Mouse (Mus musculus) testis, adult 2 months (tissue): ENCODE measurements around the gene Gpr182. TPM values are rescaled to one million over a fixed set of nuclear protein-coding genes. Genes with fewer than 3 reads are reported as not detected.

Source experiments
- H3K27ac ChIP-seq: fragments of 200-500 bp; 2 replicates; pipeline ENCODE4 v1.5.1; 2012; ENCODE audit warnings: low read depth, low read length; ENCODE audit not compliant: control insufficient read depth, insufficient read depth
- H3K27me3 ChIP-seq: fragments of 200-500 bp; 2 replicates; pipeline ENCODE4 v1.6.1; 2012; ENCODE audit warnings: mild to moderate bottlenecking, low read length, moderate library complexity; ENCODE audit not compliant: control insufficient read depth, insufficient read depth
- H3K36me3 ChIP-seq: fragments of 200-500 bp; 2 replicates; pipeline ENCODE4 v1.6.1; 2012; ENCODE audit warnings: mild to moderate bottlenecking, low read length; ENCODE audit not compliant: control insufficient read depth, insufficient read depth
- H3K4me1 ChIP-seq: fragments of 200-500 bp; 2 replicates; pipeline ENCODE4 v1.6.1; 2012; ENCODE audit warnings: low read length; ENCODE audit not compliant: control insufficient read depth, insufficient read depth
- H3K4me3 ChIP-seq: fragments of 200-500 bp; 2 replicates; pipeline ENCODE4 v1.5.1; 2012; ENCODE audit warnings: low read depth, mild to moderate bottlenecking, low read length, moderate library complexity, mixed read lengths; ENCODE audit not compliant: control insufficient read depth
- CTCF ChIP-seq: fragments of 200-500 bp; IDR thresholded peaks from 2 replicates; pipeline ENCODE4 v1.5.1; 2012; ENCODE audit warnings: low read depth, mild to moderate bottlenecking, inconsistent platforms, low read length, moderate library complexity; ENCODE audit not compliant: control insufficient read depth, insufficient read depth, insufficient replicate concordance
- POLR2A ChIP-seq: fragments of 200-500 bp; IDR thresholded peaks from 2 replicates; pipeline ENCODE4 v1.6.1; 2012; ENCODE audit warnings: low read depth, mild to moderate bottlenecking, inconsistent platforms, low read length, moderate library complexity; ENCODE audit not compliant: control insufficient read depth
- polyA plus RNA-seq: library from polyadenylated mRNA; depleted of rRNA; stranded (reverse); fragments of >200 nt; gene quantifications from 2 replicates; pipeline ENCODE4 v1.2.3, GENCODE M21; 2012

The Gpr182 gene
- polyA plus RNA-seq, 1 experiment, result 0.57 TPM

DNA sequence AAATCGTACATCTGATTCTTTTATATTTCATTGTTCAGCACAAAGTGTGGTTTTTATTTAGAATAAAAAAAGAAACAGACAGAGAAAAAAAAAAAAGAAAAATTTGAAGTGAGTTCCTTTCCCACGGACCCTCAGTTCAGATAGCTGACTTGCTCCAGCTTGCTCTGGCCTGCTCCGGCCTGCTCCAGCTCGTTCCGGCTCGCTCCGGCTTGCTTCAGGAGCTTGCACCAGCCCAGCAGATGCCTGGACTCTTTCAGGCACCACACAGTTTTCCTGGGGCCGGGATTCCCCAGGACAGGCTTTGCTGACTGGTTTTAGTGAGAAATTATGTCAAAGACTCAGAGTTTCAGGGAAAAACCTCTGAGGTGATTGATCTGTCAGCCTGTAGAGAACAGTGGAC, 4.3 kb downstream of the Gpr182 start:
- no peak overlapping the region for H3K27ac ChIP-seq
- TF ChIP-seq POLR2A (no peak), CTCF (no peak)
- H3K4me3 ChIP-seq, result no peak overlapping the region
- no peaks in the 10 kb centered on the region; the same call in 1 of the 2 replicates for H3K36me3 ChIP-seq
- H3K4me1 ChIP-seq, result peaks cover 14% of the 10 kb centered on the region
- no peaks in the 10 kb centered on the region for H3K27me3 ChIP-seq

DNA sequence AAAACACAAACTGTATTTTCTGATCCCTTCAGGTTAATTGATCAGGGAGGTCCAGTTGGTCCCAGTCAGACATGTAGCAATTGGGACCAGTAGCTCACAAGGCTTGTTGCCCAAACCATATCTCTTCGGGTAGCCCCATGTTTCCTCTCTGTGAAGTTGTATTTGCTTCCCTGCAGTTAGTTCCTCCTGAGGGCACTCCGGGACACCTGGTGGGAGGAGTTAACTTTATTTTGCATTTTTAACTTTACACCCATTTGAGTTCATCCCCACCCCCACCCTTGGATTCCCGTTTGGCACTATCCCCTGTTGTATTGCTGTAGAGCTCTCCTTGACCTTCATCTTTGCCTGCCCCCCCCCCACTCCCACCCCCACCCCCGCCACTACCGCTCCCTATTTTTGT, 5.6 kb downstream of the Gpr182 start:
- Histone ChIP-seq H3K27me3 (no peaks in the 10 kb centered on the region), H3K27ac (no peak overlapping the region), H3K4me1 (peaks cover 13% of the 10 kb centered on the region), H3K4me3 (no peak overlapping the region), H3K36me3 (no peaks in the 10 kb centered on the region; the same call in 1 of the 2 replicates)
- TF ChIP-seq POLR2A (no peak), CTCF (no peak)

DNA sequence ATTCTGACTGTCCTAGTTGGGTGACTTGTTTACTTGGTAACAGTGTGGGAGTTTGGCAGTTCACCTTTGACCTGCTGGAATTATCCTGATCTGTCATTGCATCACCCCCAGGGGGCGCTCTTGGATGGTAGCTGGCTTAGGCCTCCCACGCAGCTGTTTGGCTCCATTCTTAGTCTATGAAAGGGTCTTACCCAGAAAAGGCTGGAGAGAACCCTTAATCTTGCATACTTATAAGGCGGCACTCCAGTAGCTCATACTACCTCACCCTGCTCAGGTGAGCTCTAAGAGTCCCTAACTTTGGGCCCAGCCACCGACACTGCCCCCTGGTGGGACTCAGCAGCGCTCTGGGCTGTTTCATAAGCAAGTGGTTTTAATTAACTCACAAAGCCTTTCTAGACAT, 6.9 kb downstream of the Gpr182 start:
- H3K4me1 ChIP-seq, result peaks cover 4% of the 10 kb centered on the region
- no peak overlapping the region for H3K27ac ChIP-seq
- no peaks in the 10 kb centered on the region for H3K27me3 ChIP-seq
- TF ChIP-seq POLR2A (no peak), CTCF (peak; percentile 48; the same call in 1 of the 2 replicates)
- no peak overlapping the region for H3K4me3 ChIP-seq
- H3K36me3 ChIP-seq, result no peaks in the 10 kb centered on the region; the same call in 1 of the 2 replicates

DNA sequence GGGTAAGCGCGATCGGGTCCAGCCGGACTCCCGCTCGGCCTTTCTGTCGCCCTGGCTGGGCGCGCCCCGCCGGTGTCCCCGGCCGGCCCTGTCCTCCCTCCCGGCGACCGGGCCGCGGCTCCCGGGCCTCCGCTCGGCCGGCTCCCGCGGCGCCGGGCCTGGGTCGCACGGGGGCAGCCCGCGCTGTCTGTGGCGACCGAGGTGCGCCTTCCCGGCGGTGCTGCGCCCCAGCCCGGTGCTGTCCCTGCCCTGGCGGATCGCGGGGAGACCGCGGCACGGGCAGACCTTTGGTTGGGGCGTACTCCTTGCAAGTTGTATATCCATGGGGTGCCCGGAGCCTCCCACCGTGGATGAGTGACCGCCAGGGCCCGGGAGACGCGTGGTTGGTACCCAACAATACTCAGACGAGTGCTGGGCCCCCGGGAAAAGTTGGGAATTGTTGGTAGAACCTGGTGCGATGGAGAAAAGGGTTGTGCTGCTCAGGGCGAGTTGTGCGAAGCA, 11.8 kb downstream of the Gpr182 start:
- Histone ChIP-seq H3K4me3 (peak overlapping the region; percentile 92), H3K4me1 (peaks cover 10% of the 10 kb centered on the region), H3K27ac (peak overlapping the region; percentile 77), H3K27me3 (no peaks in the 10 kb centered on the region), H3K36me3 (no peaks in the 10 kb centered on the region; the same call in 1 of the 2 replicates)
- TF ChIP-seq POLR2A (no peak), CTCF (no peak)

DNA sequence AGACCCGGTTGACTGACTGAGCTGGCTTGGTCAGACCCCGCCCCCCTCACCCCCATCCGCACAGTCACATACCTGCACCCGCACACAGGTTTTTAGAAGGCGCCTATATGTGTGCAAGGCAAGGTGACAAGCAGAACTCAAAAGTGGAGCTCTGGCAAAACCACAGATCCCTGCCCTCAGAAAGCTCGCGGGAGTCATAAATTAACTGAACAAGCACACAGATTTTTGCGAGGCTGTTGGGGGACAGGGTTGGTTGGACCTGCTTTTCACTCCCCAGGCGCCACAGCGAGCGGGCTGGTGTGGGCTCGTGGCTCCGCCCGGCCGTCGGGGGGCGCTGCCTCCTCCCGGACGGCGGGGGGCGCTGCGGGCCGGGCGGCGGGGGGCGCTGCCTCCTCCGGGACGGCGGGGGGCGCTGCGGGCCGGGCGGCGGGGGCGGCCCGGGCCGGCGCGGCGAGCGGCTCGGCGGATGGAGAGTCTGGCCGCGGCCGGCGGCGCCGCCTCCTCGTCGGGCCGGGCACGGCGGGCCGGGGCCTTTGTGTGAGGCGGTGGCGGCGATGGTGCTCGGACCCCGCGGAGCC, 12.4 kb downstream of the Gpr182 start, which contains the start of gene Zbtb39:
Zbtb39 (plus strand) TSS at position 456 of the 578 bp plus-strand sequence.
- Histone ChIP-seq H3K27me3 (no peaks in the 10 kb centered on the region), H3K36me3 (no peaks in the 10 kb centered on the region; the same call in 1 of the 2 replicates), H3K27ac (peak within 1 kb of the TSS; percentile 77), H3K4me3 (peak within 1 kb of the TSS; percentile 92), H3K4me1 (peaks cover 10% of the 10 kb centered on the region)
- no peak for TF ChIP-seq POLR2A
- TF ChIP-seq CTCF, result peak; percentile 43; the same call in 1 of the 2 replicates

DNA sequence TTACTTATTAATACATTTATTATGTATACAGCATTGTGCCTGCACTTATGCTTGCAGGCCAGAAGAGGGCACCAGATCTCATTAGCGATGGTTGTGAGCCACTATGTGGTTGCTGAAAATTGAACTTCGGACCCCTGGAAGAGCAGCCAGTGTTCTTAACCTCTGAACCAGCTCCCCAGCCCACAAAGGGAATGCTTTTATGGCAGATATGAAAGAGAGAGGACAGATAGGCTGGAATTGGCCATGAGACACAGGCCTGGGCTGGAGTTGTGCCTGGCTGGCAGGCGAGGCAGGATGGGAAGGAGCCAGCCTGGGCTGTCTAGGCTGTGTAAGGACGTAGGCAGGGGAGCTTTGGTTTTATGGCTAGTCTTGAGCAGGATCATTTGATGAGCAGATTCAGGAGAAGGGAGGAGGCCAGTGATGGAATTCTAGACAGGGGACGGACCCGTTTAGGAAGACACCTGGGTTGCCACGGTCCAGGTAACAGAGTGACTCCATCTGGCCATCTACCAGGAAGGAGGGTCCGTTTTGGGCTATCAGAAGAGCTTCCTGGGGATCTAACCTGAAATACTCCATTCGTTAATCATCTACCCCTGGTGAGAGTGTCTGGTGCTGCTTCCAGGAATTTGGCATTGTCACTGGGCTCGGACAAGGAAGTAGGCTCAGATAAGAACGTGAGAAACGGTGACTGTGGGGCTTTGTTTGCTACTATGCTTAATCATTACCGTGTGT, 13.2 kb downstream of the Gpr182 start:
- H3K36me3 ChIP-seq, result no peaks in the 10 kb centered on the region
- no peak for TF ChIP-seq POLR2A
- no peak for TF ChIP-seq CTCF
- no peak overlapping the region for H3K27ac ChIP-seq
- H3K4me1 ChIP-seq, result peaks cover 10% of the 10 kb centered on the region
- no peak overlapping the region for H3K4me3 ChIP-seq
- no peaks in the 10 kb centered on the region for H3K27me3 ChIP-seq

DNA sequence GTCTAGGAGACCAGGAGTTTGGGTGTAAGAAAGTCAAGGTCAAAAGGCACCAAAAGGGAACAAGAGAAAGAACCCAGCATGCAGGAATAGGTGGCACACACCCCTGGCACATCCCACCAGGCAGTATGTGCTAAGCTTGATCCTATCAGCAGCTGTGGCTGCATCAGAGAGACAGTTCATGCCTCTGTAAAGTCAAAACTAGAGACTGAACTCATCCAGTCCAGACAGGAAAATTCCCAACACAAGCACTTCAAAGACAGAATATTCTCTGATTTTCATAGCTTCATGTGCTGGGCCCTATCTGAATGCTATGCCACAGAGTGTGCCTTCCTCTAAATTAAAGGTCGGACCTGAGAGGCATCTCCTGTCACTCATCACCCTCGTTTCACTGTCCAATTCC, 14.0 kb downstream of the Gpr182 start:
- Histone ChIP-seq H3K27ac (no peak overlapping the region), H3K27me3 (no peaks in the 10 kb centered on the region), H3K4me1 (peaks cover 10% of the 10 kb centered on the region), H3K36me3 (no peaks in the 10 kb centered on the region), H3K4me3 (no peak overlapping the region)
- TF ChIP-seq CTCF, result no peak
